Comparison of ENCODE assay signal across 34 mouse cellular contexts in the genomic region with DNA sequence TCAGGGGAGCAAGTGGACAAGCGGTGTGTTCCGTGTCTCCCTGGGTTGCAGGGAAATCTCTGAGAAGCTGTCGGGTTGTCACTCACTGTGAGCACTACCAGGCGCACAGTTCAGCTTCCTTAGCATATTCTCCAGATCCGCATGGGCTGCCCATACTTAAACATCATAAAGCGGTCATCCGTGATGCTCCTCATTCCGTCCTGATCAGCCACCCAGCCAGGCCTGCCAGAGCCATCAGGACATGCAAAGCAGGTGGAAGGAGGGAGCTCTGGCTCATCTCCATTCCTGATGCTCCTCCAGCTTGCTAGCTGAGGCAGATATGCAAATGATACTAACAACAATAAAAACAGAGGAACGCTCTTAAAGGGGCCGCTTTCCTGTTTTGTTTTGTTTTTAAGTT. TPM values are rescaled to one million over a fixed set of nuclear protein-coding genes. Genes with fewer than 3 reads are reported as not detected.
A peak's percentile ranks its signal among the peaks of the same experiment; 100 is the strongest.
DNase-seq lines count a peak whose midpoint lies in the region; ATAC-seq and TF ChIP-seq lines count a peak whose summit lies in the region.
"Had no signal": no experiment of that assay in that cellular context is flagged by ENCODE, and none has a peak within 500 bp of the region (broad histone marks: within the 10 kb centered on the region; RNA-seq: fewer than 3 reads in every experiment).

No protein-coding gene starts in this region.

- no peak for TF ChIP-seq CTCF in hindbrain, postnatal 0 days (IDR thresholded peaks at IDR 0.05; ENCODE audit: low read depth)
- no peak for TF ChIP-seq CTCF in brain, embryonic 14.5 days (IDR thresholded peaks at IDR 0.05; ENCODE audit: borderline replicate concordance, extremely low read depth, insufficient read depth, insufficient read length)

- H3K27me3 ChIP-seq in forebrain, embryonic 14.5 days (replicated peaks; ENCODE audit: control insufficient read depth, insufficient read depth, low read length), result no peaks in the 10 kb centered on the region
- no peaks in the 10 kb centered on the region for H3K27me3 ChIP-seq in forebrain, embryonic 13.5 days
- no peaks in the 10 kb centered on the region for H3K27me3 ChIP-seq in hindbrain, postnatal 0 days (ENCODE audit: insufficient read depth, low read length)
- H3K27me3 ChIP-seq in hindbrain, embryonic 11.5 days (ENCODE audit: control insufficient read depth, insufficient read depth, low read length), result no peaks in the 10 kb centered on the region
- H3K27me3 ChIP-seq in midbrain, embryonic 14.5 days (ENCODE audit: control insufficient read depth, insufficient read depth, low read length), result no peaks in the 10 kb centered on the region
- H3K27me3 ChIP-seq in midbrain, embryonic 15.5 days (replicated peaks), result no peaks in the 10 kb centered on the region
- H3K27me3 ChIP-seq: forebrain, embryonic 12.5 days; heart, embryonic 12.5 days; heart, embryonic 15.5 days; intestine, embryonic 15.5 days had no signal

- peak; percentile 5 for DNase-seq in forebrain, embryonic 14.5 days (ENCODE audit: low spot score)
- DNase-seq in hindbrain, postnatal 0 days (ENCODE audit: low spot score), result peak; percentile 23
- no peak for DNase-seq in hindbrain, embryonic 11.5 days (ENCODE audit: low spot score)
- DNase-seq in midbrain, embryonic 14.5 days, result peak; percentile 2
- DNase-seq in brain, embryonic 14.5 days (ENCODE audit: low read depth), result peak; percentile 19
- DNase-seq: adrenal gland, adult 8-10 months; adrenal gland, postnatal 25 days; cerebellum, adult 2 months; cerebellum, adult 9-11 months; cerebellum, postnatal 36 days; embryo, embryonic 11 days; gastrocnemius, postnatal 10 days; gastrocnemius, postnatal 36 days; heart, postnatal 10 days; heart, postnatal 36 days; kidney, adult 18-20 months had no signal

- no peak overlapping the region for H3K4me3 ChIP-seq in forebrain, embryonic 14.5 days (ENCODE audit: low read depth, low read length)
- H3K4me3 ChIP-seq in forebrain, embryonic 13.5 days, result no peak overlapping the region
- no peak overlapping the region for H3K4me3 ChIP-seq in hindbrain, postnatal 0 days (ENCODE audit: low read length)
- no peak overlapping the region for H3K4me3 ChIP-seq in hindbrain, embryonic 11.5 days (ENCODE audit: low read depth, low read length)
- H3K4me3 ChIP-seq in midbrain, embryonic 14.5 days (replicated peaks; ENCODE audit: low read depth, low read length), result no peak overlapping the region
- no peak overlapping the region for H3K4me3 ChIP-seq in midbrain, embryonic 15.5 days
- H3K4me3 ChIP-seq: embryonic facial prominence, embryonic 10.5 days; embryonic facial prominence, embryonic 13.5 days; erythroblast, embryonic 14.5 days; forebrain, embryonic 12.5 days; heart, embryonic 12.5 days; heart, embryonic 15.5 days; hindbrain, embryonic 10.5 days; intestine, embryonic 15.5 days had no signal

- H3K4me1 ChIP-seq in forebrain, embryonic 14.5 days (ENCODE audit: control insufficient read depth, insufficient read depth, low read length), result no peaks in the 10 kb centered on the region
- H3K4me1 ChIP-seq in forebrain, embryonic 13.5 days, result no peaks in the 10 kb centered on the region
- no peaks in the 10 kb centered on the region for H3K4me1 ChIP-seq in hindbrain, postnatal 0 days (ENCODE audit: insufficient read depth, low read length)
- H3K4me1 ChIP-seq in hindbrain, embryonic 11.5 days (replicated peaks; ENCODE audit: control insufficient read depth, insufficient read depth, low read length), result no peaks in the 10 kb centered on the region
- no peaks in the 10 kb centered on the region for H3K4me1 ChIP-seq in midbrain, embryonic 14.5 days (ENCODE audit: control insufficient read depth, insufficient read depth, low read length)
- no peaks in the 10 kb centered on the region for H3K4me1 ChIP-seq in midbrain, embryonic 15.5 days
- H3K4me1 ChIP-seq: embryonic facial prominence, embryonic 10.5 days; embryonic facial prominence, embryonic 13.5 days; forebrain, embryonic 12.5 days; heart, embryonic 12.5 days; heart, embryonic 15.5 days; hindbrain, embryonic 10.5 days; intestine, embryonic 15.5 days had no signal

- no peak for TF ChIP-seq POLR2A in brain, embryonic 14.5 days (IDR thresholded peaks at IDR 0.05; ENCODE audit: borderline replicate concordance, extremely low read depth, insufficient read depth, insufficient read length, poor library complexity, severe bottlenecking)

- no peaks in the 10 kb centered on the region for H3K9me3 ChIP-seq in forebrain, embryonic 14.5 days (replicated peaks; ENCODE audit: control insufficient read depth, low read length)
- peaks cover 9% of the 10 kb centered on the region; the same call in 1 of the 2 replicates for H3K9me3 ChIP-seq in forebrain, embryonic 13.5 days (replicated peaks)
- 0 out of 2 replicates have a peak, but pooled peaks cover 2% of the 10 kb centered on the region for H3K9me3 ChIP-seq in hindbrain, postnatal 0 days (ENCODE audit: low read length)
- no peaks in the 10 kb centered on the region for H3K9me3 ChIP-seq in hindbrain, embryonic 11.5 days (ENCODE audit: control insufficient read depth, low read length)
- no peaks in the 10 kb centered on the region for H3K9me3 ChIP-seq in midbrain, embryonic 14.5 days (ENCODE audit: control insufficient read depth, low read length)
- H3K9me3 ChIP-seq in midbrain, embryonic 15.5 days, result no peaks in the 10 kb centered on the region
- H3K9me3 ChIP-seq: forebrain, embryonic 12.5 days; heart, embryonic 12.5 days; heart, embryonic 15.5 days; hindbrain, embryonic 10.5 days; intestine, embryonic 15.5 days had no signal

- ATAC-seq in forebrain, embryonic 14.5 days, result no peak
- no peak for ATAC-seq in forebrain, embryonic 13.5 days
- no peak for ATAC-seq in hindbrain, postnatal 0 days
- ATAC-seq in hindbrain, embryonic 11.5 days (ENCODE audit: low FRiP score), result no peak
- ATAC-seq in midbrain, embryonic 14.5 days (ENCODE audit: low FRiP score, low TSS enrichment), result no peak
- ATAC-seq in midbrain, embryonic 15.5 days (replicated peaks), result no peak
- ATAC-seq: activated CD4-positive, CD25-positive, alpha-beta regulatory T cell, adult 4 months; CD4-positive, CD25-positive, alpha-beta regulatory T cell, adult 4 months; intestine, embryonic 15.5 days had no signal

- H3K36me3 ChIP-seq in forebrain, embryonic 14.5 days (ENCODE audit: control insufficient read depth, insufficient read depth, low read length), result no peaks in the 10 kb centered on the region
- H3K36me3 ChIP-seq in forebrain, embryonic 13.5 days (ENCODE audit: poor library complexity, severe bottlenecking), result no peaks in the 10 kb centered on the region
- H3K36me3 ChIP-seq in hindbrain, postnatal 0 days (ENCODE audit: insufficient read depth, low read length), result no peaks in the 10 kb centered on the region
- H3K36me3 ChIP-seq in hindbrain, embryonic 11.5 days (ENCODE audit: control insufficient read depth, insufficient read depth, low read length), result no peaks in the 10 kb centered on the region
- no peaks in the 10 kb centered on the region for H3K36me3 ChIP-seq in midbrain, embryonic 14.5 days (ENCODE audit: control insufficient read depth, insufficient read depth, low read length)
- H3K36me3 ChIP-seq in midbrain, embryonic 15.5 days (replicated peaks), result no peaks in the 10 kb centered on the region
- H3K36me3 ChIP-seq: embryonic facial prominence, embryonic 10.5 days; embryonic facial prominence, embryonic 13.5 days; forebrain, embryonic 12.5 days; heart, embryonic 12.5 days; heart, embryonic 15.5 days; hindbrain, embryonic 10.5 days; intestine, embryonic 15.5 days had no signal

- no peak overlapping the region for H3K9ac ChIP-seq in forebrain, embryonic 14.5 days (ENCODE audit: low read length)
- no peak overlapping the region for H3K9ac ChIP-seq in forebrain, embryonic 13.5 days
- H3K9ac ChIP-seq in hindbrain, postnatal 0 days (replicated peaks; ENCODE audit: low read length), result no peak overlapping the region
- H3K9ac ChIP-seq in hindbrain, embryonic 11.5 days (ENCODE audit: low read depth, low read length), result no peak overlapping the region
- no peak overlapping the region for H3K9ac ChIP-seq in midbrain, embryonic 14.5 days (replicated peaks; ENCODE audit: low read length)
- H3K9ac ChIP-seq in midbrain, embryonic 15.5 days, result no peak overlapping the region
- H3K9ac ChIP-seq: embryonic facial prominence, embryonic 13.5 days; forebrain, embryonic 12.5 days; heart, embryonic 12.5 days; heart, embryonic 15.5 days; hindbrain, embryonic 14.5 days; intestine, embryonic 15.5 days had no signal

- no peak overlapping the region for H3K27ac ChIP-seq in forebrain, embryonic 14.5 days (ENCODE audit: low read depth, low read length)
- H3K27ac ChIP-seq in forebrain, embryonic 13.5 days, result no peak overlapping the region
- no peak overlapping the region for H3K27ac ChIP-seq in hindbrain, postnatal 0 days
- no peak overlapping the region for H3K27ac ChIP-seq in hindbrain, embryonic 11.5 days (ENCODE audit: low read depth, low read length)
- H3K27ac ChIP-seq in midbrain, embryonic 14.5 days (replicated peaks; ENCODE audit: low read depth, low read length), result no peak overlapping the region
- no peak overlapping the region for H3K27ac ChIP-seq in midbrain, embryonic 15.5 days
- H3K27ac ChIP-seq: embryonic facial prominence, embryonic 10.5 days; embryonic facial prominence, embryonic 13.5 days; forebrain, embryonic 12.5 days; heart, embryonic 15.5 days; hindbrain, embryonic 10.5 days; hindbrain, embryonic 14.5 days; intestine, embryonic 15.5 days had no signal

- 74% methylated on average over 10 of the region's 10 CpGs for WGBS in forebrain, embryonic 14.5 days
- WGBS in forebrain, embryonic 13.5 days, result 72% methylated on average over 10 of the region's 10 CpGs
- 60% methylated on average over 10 of the region's 10 CpGs for WGBS in hindbrain, postnatal 0 days
- 74% methylated on average over 10 of the region's 10 CpGs for WGBS in hindbrain, embryonic 11.5 days
- WGBS in midbrain, embryonic 14.5 days, result 64% methylated on average over 10 of the region's 10 CpGs
- 59% methylated on average over 10 of the region's 10 CpGs for WGBS in midbrain, embryonic 15.5 days

- H3K4me2 ChIP-seq in forebrain, embryonic 14.5 days (ENCODE audit: low read length), result no peak overlapping the region
- no peak overlapping the region for H3K4me2 ChIP-seq in forebrain, embryonic 13.5 days
- no peak overlapping the region for H3K4me2 ChIP-seq in hindbrain, postnatal 0 days (ENCODE audit: low read depth, low read length)
- H3K4me2 ChIP-seq in hindbrain, embryonic 11.5 days (replicated peaks; ENCODE audit: low read depth, low read length), result no peak overlapping the region
- no peak overlapping the region for H3K4me2 ChIP-seq in midbrain, embryonic 14.5 days (ENCODE audit: low read length)
- no peak overlapping the region for H3K4me2 ChIP-seq in midbrain, embryonic 15.5 days
- H3K4me2 ChIP-seq: embryonic facial prominence, embryonic 13.5 days; forebrain, embryonic 12.5 days; heart, embryonic 12.5 days; heart, embryonic 15.5 days; hindbrain, embryonic 14.5 days; intestine, embryonic 15.5 days had no signal

RNA-seq across cellular contexts. Expression of a gene that starts 46.0 kb away (rescaled TPM):
- polyA plus RNA-seq in forebrain, embryonic 14.5 days (2014; fragmentation: Nextera tagmentation; extraction: Ambion mirVana), result 0.06 TPM in 1 of 2 replicates, not detected in the other
- not detected in 2 replicates for polyA plus RNA-seq in forebrain, embryonic 13.5 days (2015; fragmentation: Nextera tagmentation; extraction: Ambion mirVana)
- total RNA-seq in hindbrain, postnatal 0 days (2014; rRNA removed), result 4.6 and 5.1 TPM in 2 replicates
- 3.1 and 3.8 TPM in 2 replicates for polyA plus RNA-seq in hindbrain, postnatal 0 days (2015; fragmentation: Nextera tagmentation; extraction: Ambion mirVana)
- polyA plus RNA-seq in hindbrain, embryonic 11.5 days (2014; fragmentation: Nextera tagmentation; extraction: Ambion mirVana), result 3.9 and 4.1 TPM in 2 replicates
- 2.3 and 3.0 TPM in 2 replicates for polyA plus RNA-seq in midbrain, embryonic 14.5 days (2014; fragmentation: Nextera tagmentation; extraction: Ambion mirVana)
- polyA plus RNA-seq in midbrain, embryonic 15.5 days (2015; fragmentation: Nextera tagmentation; extraction: Ambion mirVana), result 0.96 and 1.7 TPM in 2 replicates
- polyA plus RNA-seq in brain, embryonic 14.5 days (2012; rRNA removed), result 0.90 and 4.7 TPM in 2 replicates
- total RNA-seq: adrenal gland, postnatal 25 days; gastrocnemius, adult 18-20 months; gastrocnemius, postnatal 10 days; gastrocnemius, postnatal 36 days; granulocyte monocyte progenitor cell, adult 5-6 weeks; MEL had no signal
- polyA plus RNA-seq: activated CD4-positive, CD25-positive, alpha-beta regulatory T cell, adult 4 months; C2C12; CD4-positive, CD25-positive, alpha-beta regulatory T cell, adult 4 months; cortical plate, adult 2 months; erythroblast, embryonic 14.5 days had no signal
